ENCODE assay signal across 28 mouse cellular contexts in the genomic region with DNA sequence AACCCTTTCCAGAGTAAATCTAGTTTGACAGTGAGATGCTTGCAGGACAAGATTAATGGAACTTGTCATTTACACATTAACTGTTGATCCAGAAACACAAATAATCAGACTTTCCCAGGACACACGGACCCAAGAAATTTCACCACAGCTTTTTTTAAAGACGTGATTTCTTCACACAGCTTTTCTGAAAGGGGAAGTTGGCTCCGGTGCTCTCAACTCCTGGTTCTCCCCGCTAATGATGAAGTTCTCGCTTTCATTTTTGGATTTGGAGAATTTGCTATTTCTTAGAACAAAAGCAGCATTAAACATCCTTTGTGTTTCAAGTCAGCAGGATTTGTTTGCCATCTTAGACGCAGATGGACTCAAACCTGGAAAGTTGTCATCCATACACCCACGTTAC. TPM values are rescaled to one million over a fixed set of nuclear protein-coding genes. Genes with fewer than 3 reads are reported as not detected.
DNase-seq lines count a peak whose midpoint lies in the region; ATAC-seq and TF ChIP-seq lines count a peak whose summit lies in the region.
"Had no signal": no experiment of that assay in that cellular context is flagged by ENCODE, and none has a peak within 500 bp of the region (broad histone marks: within the 10 kb centered on the region; RNA-seq: fewer than 3 reads in every experiment).

No protein-coding gene starts in this region.

- dilution Hi-C loops in CH12.LX (cut with MboI; ENCODE audit: extremely low pct_ligation_motif_present, extremely low pct_unique_long_range_greater_than_20kb, low sequenced_read_pairs), result no loop called here

- no peaks in the 10 kb centered on the region for H3K27me3 ChIP-seq in forebrain, embryonic 14.5 days (replicated peaks; ENCODE audit: control insufficient read depth, insufficient read depth, low read length)
- no peaks in the 10 kb centered on the region for H3K27me3 ChIP-seq in forebrain, embryonic 16.5 days (replicated peaks; ENCODE audit: control insufficient read depth, insufficient read depth, low read length)
- H3K27me3 ChIP-seq in CH12.LX (replicated peaks), result peaks cover 2% of the 10 kb centered on the region
- no peaks in the 10 kb centered on the region for H3K27me3 ChIP-seq in hindbrain, postnatal 0 days (ENCODE audit: insufficient read depth, low read length)
- H3K27me3 ChIP-seq: forebrain, embryonic 15.5 days had no signal

- no peak overlapping the region for H3K9ac ChIP-seq in forebrain, embryonic 14.5 days (ENCODE audit: low read length)
- no peak overlapping the region for H3K9ac ChIP-seq in forebrain, embryonic 16.5 days (replicated peaks; ENCODE audit: low read depth, low read length)
- 0 out of 2 replicates have a peak overlapping the region, but pooled peaks have one; percentile 11 for H3K9ac ChIP-seq in CH12.LX (ENCODE audit: insufficient read depth, low read depth)
- no peak overlapping the region for H3K9ac ChIP-seq in hindbrain, postnatal 0 days (replicated peaks; ENCODE audit: low read length)
- H3K9ac ChIP-seq: forebrain, embryonic 15.5 days; heart, embryonic 15.5 days; intestine, embryonic 15.5 days; midbrain, embryonic 12.5 days; stomach, embryonic 15.5 days had no signal

- WGBS in forebrain, embryonic 14.5 days, result 78% methylated on average over 7 of the region's 7 CpGs
- 82% methylated on average over 7 of the region's 7 CpGs for WGBS in forebrain, embryonic 16.5 days
- WGBS in hindbrain, postnatal 0 days, result 69% methylated on average over 7 of the region's 7 CpGs

- no peak overlapping the region for H3K4me2 ChIP-seq in forebrain, embryonic 14.5 days (ENCODE audit: low read length)
- H3K4me2 ChIP-seq in forebrain, embryonic 16.5 days (ENCODE audit: low read length), result no peak overlapping the region
- H3K4me2 ChIP-seq in CH12.LX (ENCODE audit: insufficient read depth, low read depth, poor library complexity, severe bottlenecking), result peak overlapping the region; percentile 69
- H3K4me2 ChIP-seq in hindbrain, postnatal 0 days (ENCODE audit: low read depth, low read length), result peak overlapping the region; percentile 83
- H3K4me2 ChIP-seq: heart, embryonic 15.5 days; intestine, embryonic 15.5 days; midbrain, embryonic 12.5 days; stomach, embryonic 15.5 days had no signal

- DNase-seq in forebrain, embryonic 14.5 days (ENCODE audit: low spot score), result no peak
- no peak for DNase-seq in layer of hippocampus, adult 2 months (ENCODE audit: low spot score in 2 of 2)
- no peak for DNase-seq in layer of hippocampus, postnatal 10 days (ENCODE audit: low spot score in 2 of 2)
- no peak for DNase-seq in CH12.LX (ENCODE audit: extremely low read depth)
- DNase-seq in hindbrain, postnatal 0 days (ENCODE audit: low spot score), result no peak
- DNase-seq in urinary bladder, adult 18-20 months (ENCODE audit: low spot score in 2 of 2), result no peak
- no peak for DNase-seq in spleen, adult 18-20 months
- DNase-seq: adrenal gland, adult 2 months; cerebellum, adult 11-12 months; gastrocnemius, postnatal 14 days; heart, postnatal 36 days; kidney, adult 8-10 months; kidney, postnatal 10 days; liver; lung, postnatal 4 days; right cerebral cortex, adult 18-20 months; right cerebral cortex, postnatal 4 days; thymus, postnatal 4 days had no signal

- peak; percentile 59 for TF ChIP-seq EP300 in CH12.LX (IDR thresholded peaks at IDR 0.05; ENCODE audit: low read length)

- no peak overlapping the region for H3K4me3 ChIP-seq in forebrain, embryonic 14.5 days (ENCODE audit: low read depth, low read length)
- H3K4me3 ChIP-seq in forebrain, embryonic 16.5 days (replicated peaks; ENCODE audit: low read length), result no peak overlapping the region
- peak overlapping the region; percentile 31; the same call in 1 of the 2 replicates for H3K4me3 ChIP-seq in layer of hippocampus, adult 2 months
- H3K4me3 ChIP-seq in CH12.LX (replicated peaks in 1 of 3; ENCODE audit: low read depth in 2 of 3, low read length in 2 of 3, poor library complexity in 1 of 3), result no peak overlapping the region
- no peak overlapping the region for H3K4me3 ChIP-seq in hindbrain, postnatal 0 days (ENCODE audit: low read length)
- H3K4me3 ChIP-seq: heart, embryonic 15.5 days; intestine, embryonic 15.5 days; limb, embryonic 10.5 days; midbrain, embryonic 12.5 days; myocyte; stomach, embryonic 15.5 days had no signal

- H3K36me3 ChIP-seq in forebrain, embryonic 14.5 days (ENCODE audit: control insufficient read depth, insufficient read depth, low read length), result no peaks in the 10 kb centered on the region
- H3K36me3 ChIP-seq in forebrain, embryonic 16.5 days (ENCODE audit: control insufficient read depth, insufficient read depth), result no peaks in the 10 kb centered on the region
- no peaks in the 10 kb centered on the region for H3K36me3 ChIP-seq in CH12.LX (replicated peaks in 1 of 2; ENCODE audit: control insufficient read depth in 1 of 2, insufficient read depth in 1 of 2, low read length in 1 of 2)
- no peaks in the 10 kb centered on the region for H3K36me3 ChIP-seq in hindbrain, postnatal 0 days (ENCODE audit: insufficient read depth, low read length)
- H3K36me3 ChIP-seq: forebrain, embryonic 15.5 days; G1E; heart, embryonic 15.5 days; intestine, embryonic 15.5 days; limb, embryonic 10.5 days; midbrain, embryonic 12.5 days; stomach, embryonic 15.5 days had no signal

- TF ChIP-seq CTCF in layer of hippocampus, adult 2 months (conservative IDR thresholded peaks at IDR 0.05), result no peak
- TF ChIP-seq CTCF in CH12.LX (conservative IDR thresholded peaks at IDR 0.05 in 1 of 2, IDR thresholded peaks at IDR 0.05 in 1 of 2; ENCODE audit: low read depth in 2 of 2, low read length in 2 of 2), result no peak
- no peak for TF ChIP-seq CTCF in hindbrain, postnatal 0 days (IDR thresholded peaks at IDR 0.05; ENCODE audit: low read depth)

- no peaks in the 10 kb centered on the region for H3K79me2 ChIP-seq in CH12.LX (replicated peaks; ENCODE audit: control insufficient read depth, extremely low read depth, insufficient read depth, poor library complexity, severe bottlenecking)

- no peak for ATAC-seq in forebrain, embryonic 14.5 days
- no peak for ATAC-seq in forebrain, embryonic 16.5 days
- no peak for ATAC-seq in hindbrain, postnatal 0 days
- ATAC-seq: intestine, embryonic 15.5 days; Patski had no signal

- TF ChIP-seq RAD21 in CH12.LX (IDR thresholded peaks at IDR 0.05; ENCODE audit: low read depth, low read length), result no peak

- TF ChIP-seq POLR2A in CH12.LX (IDR thresholded peaks at IDR 0.05; ENCODE audit: low read depth, low read length), result no peak

- H3K27ac ChIP-seq in forebrain, embryonic 14.5 days (ENCODE audit: low read depth, low read length), result peak overlapping the region; percentile 69; the same call in 1 of the 2 replicates
- no peak overlapping the region for H3K27ac ChIP-seq in forebrain, embryonic 16.5 days (ENCODE audit: low read length)
- no peak overlapping the region for H3K27ac ChIP-seq in layer of hippocampus, adult 2 months
- H3K27ac ChIP-seq in CH12.LX (ENCODE audit: insufficient read depth, low read depth), result no peak overlapping the region
- no peak overlapping the region for H3K27ac ChIP-seq in hindbrain, postnatal 0 days
- H3K27ac ChIP-seq: heart, embryonic 15.5 days; intestine, embryonic 15.5 days; limb, embryonic 10.5 days; midbrain, embryonic 12.5 days; stomach, embryonic 15.5 days had no signal

- no peaks in the 10 kb centered on the region for H3K9me3 ChIP-seq in forebrain, embryonic 14.5 days (replicated peaks; ENCODE audit: control insufficient read depth, low read length)
- H3K9me3 ChIP-seq in forebrain, embryonic 16.5 days (ENCODE audit: control insufficient read depth, low read length), result no peaks in the 10 kb centered on the region
- H3K9me3 ChIP-seq in CH12.LX (replicated peaks; ENCODE audit: low read length), result peaks cover 6% of the 10 kb centered on the region
- no peaks in the 10 kb centered on the region for H3K9me3 ChIP-seq in hindbrain, postnatal 0 days (ENCODE audit: low read length)
- H3K9me3 ChIP-seq: forebrain, embryonic 15.5 days; heart, embryonic 15.5 days; intestine, embryonic 15.5 days; limb, embryonic 10.5 days; midbrain, embryonic 12.5 days; stomach, embryonic 15.5 days had no signal

- H3K4me1 ChIP-seq in forebrain, embryonic 14.5 days (ENCODE audit: control insufficient read depth, insufficient read depth, low read length), result peaks cover 13% of the 10 kb centered on the region
- H3K4me1 ChIP-seq in forebrain, embryonic 16.5 days (replicated peaks; ENCODE audit: control insufficient read depth, insufficient read depth, low read length), result peaks cover 17% of the 10 kb centered on the region
- peaks cover 9 to 21% of the 10 kb centered on the region in 2 experiments for H3K4me1 ChIP-seq in CH12.LX (ENCODE audit: control insufficient read depth in 1 of 2, insufficient read depth in 2 of 2)
- H3K4me1 ChIP-seq in hindbrain, postnatal 0 days (ENCODE audit: insufficient read depth, low read length), result peaks cover 8% of the 10 kb centered on the region; the same call in 1 of the 2 replicates

- in situ Hi-C loops in CH12.LX (cut with MboI; ENCODE audit: low pct_ligation_motif_present, low pct_unique_long_range_greater_than_20kb, low sequenced_read_pairs), result no loop called here

TF ChIP-seq in CH12.LX, 34 proteins besides CTCF, POLR2A, EP300 and RAD21 (continues in another document):
- TF ChIP-seq IRF4 (IDR thresholded peaks at IDR 0.05; ENCODE audit: low read depth, low read length) (peak; percentile 62; the same call in 1 of the 2 replicates), JUND (conservative IDR thresholded peaks at IDR 0.05; ENCODE audit: low read depth, low read length) (no peak), MAFK (IDR thresholded peaks at IDR 0.05; ENCODE audit: insufficient replicate concordance, low read length) (0 out of 2 replicates have a peak, but pooled peaks have one; percentile 12)

RNA-seq across cellular contexts. Expression of a gene that starts 2.6 kb away (rescaled TPM):
- polyA plus RNA-seq in forebrain, embryonic 14.5 days (2014; fragmentation: Nextera tagmentation; extraction: Ambion mirVana), result 10.5 and 11.2 TPM in 2 replicates
- polyA plus RNA-seq in forebrain, embryonic 16.5 days (2015; fragmentation: Nextera tagmentation; extraction: Ambion mirVana), result 8.3 and 9.1 TPM in 2 replicates
- 10 to 100 TPM; 52.6 to 57.5 TPM for total RNA-seq in layer of hippocampus, adult 2 months (2021)
- 10 to 100 TPM; 45.5 to 48.6 TPM for total RNA-seq in layer of hippocampus, postnatal 10 days (2021)
- not detected in 2 replicates for total RNA-seq in CH12.LX (2012; rRNA removed)
- not detected in 2 replicates for total RNA-seq in CH12.LX (2014; rRNA removed)
- polyA plus RNA-seq in CH12.LX (2012; ENCODE audit: insufficient read length, low read depth), result not detected in 2 replicates
- 27.7 and 36.9 TPM in 2 replicates for total RNA-seq in hindbrain, postnatal 0 days (2014; rRNA removed)
- polyA plus RNA-seq in hindbrain, postnatal 0 days (2015; fragmentation: Nextera tagmentation; extraction: Ambion mirVana), result 6.5 TPM in 2 replicates
- total RNA-seq: adrenal gland, adult 2 months; heart, postnatal 36 days had no signal
- polyA plus RNA-seq: G1E, myocyte had no signal

RNA-seq across cellular contexts. Expression of a gene that starts 31.4 kb away (rescaled TPM):
- polyA plus RNA-seq in forebrain, embryonic 14.5 days (2014; fragmentation: Nextera tagmentation; extraction: Ambion mirVana), result 42.1 and 47.5 TPM in 2 replicates
- polyA plus RNA-seq in forebrain, embryonic 16.5 days (2015; fragmentation: Nextera tagmentation; extraction: Ambion mirVana), result 37.6 and 41.8 TPM in 2 replicates
- total RNA-seq in layer of hippocampus, adult 2 months (2021), result 10 to 100 TPM; 41.5 to 53.9 TPM
- total RNA-seq in layer of hippocampus, postnatal 10 days (2021), result 10 to 100 TPM; 43.8 to 58.1 TPM
- total RNA-seq in CH12.LX (2012; rRNA removed) (78.5 and 111 TPM in 2 replicates), CH12.LX (2014; rRNA removed) (224 and 249 TPM in 2 replicates)
- 199 and 240 TPM in 2 replicates for polyA plus RNA-seq in CH12.LX (2012; ENCODE audit: insufficient read length, low read depth)
- 42.1 and 92.6 TPM in 2 replicates for total RNA-seq in hindbrain, postnatal 0 days (2014; rRNA removed)
- polyA plus RNA-seq in hindbrain, postnatal 0 days (2015; fragmentation: Nextera tagmentation; extraction: Ambion mirVana), result 67.9 and 71.9 TPM in 2 replicates

Comparison
In these comparisons a context has a peak if more than half of its experiments do, and no peak if none do; other contexts are left out.
1. H3K4me2 ChIP-seq: peak in CH12.LX (single experiment) and hindbrain, postnatal 0 days (single experiment); none in forebrain, embryonic 14.5 days (single experiment) and forebrain, embryonic 16.5 days (single experiment).
2. RNA of a gene that starts 2.6 kb away (total RNA-seq): 52.6 to 57.5 TPM in layer of hippocampus, adult 2 months, 45.5 to 48.6 TPM in layer of hippocampus, postnatal 10 days and 27.7 to 36.9 TPM in hindbrain, postnatal 0 days; not detected in CH12.LX; every median in the first group is over 10 times any median in the second.